Mouse (Mus musculus) CD4-positive helper T cell, adult 2 months (primary cell): Measurements from ENCODE around the gene Zfp704.
A peak's percentile ranks its signal among the peaks of the same experiment; 100 is the strongest.

Experiments used
- DNase-seq: peaks from one replicate; pipeline ENCODE4 v3.0.0-alpha.2; 2012; ENCODE audit warnings: low read depth, missing footprints, low spot score

Zfp704 gene

GRCm38 (mm10) chr3:9465731-9466130 is 144.2 kb downstream of the Zfp704 start:
- peak; percentile 5 for DNase-seq

GRCm38 (mm10) chr3:9461660-9462059 is 148.2 kb downstream of the Zfp704 start:
- no peak for DNase-seq

DNA sequence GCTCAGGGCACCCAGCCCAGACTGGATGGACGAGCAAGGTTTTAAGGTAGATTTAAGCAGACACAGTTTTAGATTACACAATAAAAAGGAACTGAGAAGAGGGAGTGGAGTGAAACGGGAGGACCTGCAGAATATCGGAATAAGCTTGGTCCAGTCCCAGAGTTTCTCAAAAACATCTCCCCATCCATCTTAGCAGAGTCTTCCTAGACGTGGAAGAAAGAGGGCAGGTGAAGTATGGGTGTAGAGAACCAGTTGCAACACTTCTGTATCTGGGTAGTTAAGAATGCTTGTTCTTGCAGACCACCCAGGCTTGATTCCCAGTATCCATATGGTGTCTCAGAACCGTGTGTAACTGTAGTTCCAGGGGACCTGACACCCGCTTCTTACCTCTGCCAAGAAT is 149.6 kb downstream of the Zfp704 start:
- no peak for DNase-seq

DNA sequence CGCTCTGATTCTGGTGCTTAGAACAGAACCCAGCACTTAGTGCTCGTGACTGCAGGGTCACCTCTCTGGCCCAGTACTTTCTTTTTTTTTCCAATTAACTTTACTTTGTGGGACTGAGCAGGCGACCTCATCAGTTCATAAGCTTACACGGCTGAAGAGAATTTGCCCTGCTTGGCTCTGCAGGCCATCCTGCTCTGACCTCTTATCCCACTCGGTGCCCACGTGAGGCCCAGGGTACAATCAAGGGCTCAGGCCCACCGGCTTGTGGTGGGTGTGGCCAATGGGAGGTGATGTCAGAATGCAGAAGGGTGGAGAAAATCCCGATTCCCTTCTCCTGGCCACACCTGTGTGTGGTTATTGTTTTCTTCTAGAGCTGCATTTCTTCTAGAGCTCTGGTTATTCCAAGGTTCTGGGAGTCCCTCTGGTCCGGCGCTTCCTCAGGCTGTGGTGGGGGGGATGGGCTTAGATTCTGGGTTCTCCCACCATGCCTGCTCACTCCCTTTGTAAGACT is 153.4 kb downstream of the Zfp704 start:
- no peak for DNase-seq

DNA sequence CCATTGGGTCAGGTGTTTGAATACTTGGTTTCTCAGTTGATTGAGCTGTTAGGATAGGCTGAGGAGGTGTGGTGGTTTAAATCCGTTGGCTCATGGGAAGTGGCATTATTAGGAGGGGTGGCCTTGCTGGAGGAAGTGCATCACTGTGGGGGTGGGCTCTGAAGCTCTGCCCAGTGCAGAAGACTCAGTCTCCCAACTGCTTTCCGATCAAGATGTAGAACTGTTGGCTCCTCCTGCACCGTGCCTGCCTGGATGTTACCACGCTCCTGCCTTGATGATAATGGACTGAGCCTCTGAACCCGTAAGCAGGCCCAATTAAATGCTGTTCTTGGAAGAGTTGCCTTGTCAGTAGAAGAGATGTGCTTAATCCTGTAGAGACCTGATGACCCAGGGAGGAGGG is 154.5 kb downstream of the Zfp704 start:
- DNase-seq, result no peak

DNA sequence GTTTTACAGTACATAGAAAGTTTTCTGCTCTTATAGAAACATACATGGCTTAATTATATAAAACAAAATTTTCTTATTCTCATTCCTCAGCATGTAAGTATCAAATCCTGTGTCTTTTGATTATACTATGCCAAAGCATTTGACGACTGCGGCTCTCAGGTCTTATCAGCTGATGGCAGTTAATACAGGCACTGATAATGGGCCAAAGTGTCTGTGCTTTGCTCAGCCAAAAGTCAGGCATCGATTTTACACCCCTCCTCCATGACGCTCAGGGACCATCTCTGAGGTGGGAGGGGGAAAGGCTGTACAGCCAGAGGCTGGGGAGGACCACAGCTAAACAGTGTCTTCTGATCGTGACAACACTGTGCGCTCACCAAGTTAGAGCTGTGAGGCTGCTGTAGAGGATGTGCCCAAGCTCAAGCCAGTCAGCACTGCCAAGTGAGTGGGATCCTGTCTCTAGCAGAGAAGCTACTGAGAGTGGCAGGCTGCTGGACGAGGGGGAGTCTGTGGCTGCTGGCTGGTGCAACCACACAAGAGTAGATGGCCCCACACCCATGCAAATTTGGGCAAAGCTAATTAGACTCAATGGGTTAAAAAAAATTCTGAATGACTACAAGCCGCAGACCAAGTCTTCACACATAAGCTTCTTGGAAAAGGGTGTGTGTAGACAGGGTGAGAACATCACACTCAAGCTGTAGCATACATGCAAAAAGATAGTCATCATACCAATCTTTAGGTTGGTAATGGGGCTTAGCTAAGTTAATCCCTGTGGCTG is 155.1 kb downstream of the Zfp704 start:
- DNase-seq, result no peak

GRCm38 (mm10) chr3:9450521-9450920 is 159.4 kb downstream of the Zfp704 start:
- no peak for DNase-seq

- DNase-seq, result no peak
Measured at GRCm38 (mm10) chr3:9449261-9450007, 160.5 kb downstream of the Zfp704 start.

DNA sequence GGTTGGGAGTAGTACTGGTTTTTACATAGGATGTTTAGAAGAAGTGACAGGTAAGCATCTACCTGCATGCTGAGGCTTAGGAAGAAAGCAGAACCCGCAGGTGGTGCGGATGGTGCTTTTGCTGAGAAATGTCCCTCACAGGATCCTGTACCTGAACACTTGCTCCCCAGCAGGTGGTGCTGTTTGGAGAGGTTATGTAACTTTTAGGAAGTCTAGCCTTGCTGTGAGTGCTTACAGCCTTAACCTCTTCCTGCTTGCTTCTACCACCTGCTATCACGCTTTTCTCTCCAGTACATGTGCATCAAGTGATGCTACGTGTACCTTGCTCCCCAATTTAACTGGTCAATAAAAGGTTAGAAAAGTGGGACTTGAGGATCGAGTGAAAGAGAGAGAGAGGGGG is 161.3 kb downstream of the Zfp704 start:
- no peak for DNase-seq

- DNase-seq, result no peak
Measured at GRCm38 (mm10) chr3:9444558-9444957, 165.3 kb downstream of the Zfp704 start.

- DNase-seq, result no peak
Measured at GRCm38 (mm10) chr3:9443981-9444380, 165.9 kb downstream of the Zfp704 start.

GRCm38 (mm10) chr3:9443476-9443875 is 166.4 kb downstream of the Zfp704 start:
- no peak for DNase-seq

DNA sequence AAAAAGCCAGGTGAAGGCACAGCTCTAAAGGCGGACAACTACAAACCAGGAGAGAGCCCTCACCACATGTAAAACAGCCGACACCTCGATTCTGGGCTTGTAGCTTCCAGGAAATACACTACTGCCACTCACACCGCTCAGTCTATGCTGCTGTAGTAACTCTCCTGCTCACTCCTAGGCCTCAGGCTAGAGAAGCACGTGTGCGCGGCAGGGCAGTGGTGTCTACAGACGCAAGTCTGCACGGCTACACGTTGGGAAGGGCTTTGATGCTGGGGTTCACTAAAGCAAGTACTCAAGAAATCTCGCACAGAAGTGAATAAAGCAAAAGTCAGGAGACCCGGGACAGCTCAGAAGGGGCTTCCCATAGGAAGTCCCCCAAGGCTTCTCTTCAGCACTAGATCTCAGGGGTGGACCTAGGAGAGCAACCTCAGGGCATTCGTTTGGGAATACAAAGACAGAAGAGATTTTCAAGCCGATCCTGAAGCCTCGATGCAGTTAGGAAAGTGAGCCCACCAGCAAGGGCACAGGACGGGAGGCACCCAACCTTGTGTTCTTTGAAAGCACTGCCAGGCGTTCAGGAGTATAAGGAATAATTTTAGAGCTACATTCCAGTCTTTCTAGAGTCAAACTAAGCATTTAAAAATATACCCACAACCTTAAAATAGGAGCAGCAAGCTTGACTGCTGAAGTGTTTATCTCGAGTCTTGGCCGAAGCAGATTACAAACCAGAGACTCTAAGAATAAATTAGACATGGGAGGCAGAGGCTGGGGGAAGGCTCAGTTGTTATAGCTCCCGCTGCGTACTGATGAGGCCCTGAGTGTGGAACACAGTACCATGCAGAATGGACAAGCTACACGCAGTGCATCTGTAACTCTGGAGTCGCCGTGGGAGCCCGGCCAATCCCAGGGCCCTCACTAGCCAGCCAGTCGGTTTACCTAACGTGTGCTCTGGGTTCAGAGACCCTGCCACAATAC is 168.0 kb downstream of the Zfp704 start:
- no peak for DNase-seq

- DNase-seq, result no peak
Measured at GRCm38 (mm10) chr3:9440466-9440865, 169.4 kb downstream of the Zfp704 start.

DNA sequence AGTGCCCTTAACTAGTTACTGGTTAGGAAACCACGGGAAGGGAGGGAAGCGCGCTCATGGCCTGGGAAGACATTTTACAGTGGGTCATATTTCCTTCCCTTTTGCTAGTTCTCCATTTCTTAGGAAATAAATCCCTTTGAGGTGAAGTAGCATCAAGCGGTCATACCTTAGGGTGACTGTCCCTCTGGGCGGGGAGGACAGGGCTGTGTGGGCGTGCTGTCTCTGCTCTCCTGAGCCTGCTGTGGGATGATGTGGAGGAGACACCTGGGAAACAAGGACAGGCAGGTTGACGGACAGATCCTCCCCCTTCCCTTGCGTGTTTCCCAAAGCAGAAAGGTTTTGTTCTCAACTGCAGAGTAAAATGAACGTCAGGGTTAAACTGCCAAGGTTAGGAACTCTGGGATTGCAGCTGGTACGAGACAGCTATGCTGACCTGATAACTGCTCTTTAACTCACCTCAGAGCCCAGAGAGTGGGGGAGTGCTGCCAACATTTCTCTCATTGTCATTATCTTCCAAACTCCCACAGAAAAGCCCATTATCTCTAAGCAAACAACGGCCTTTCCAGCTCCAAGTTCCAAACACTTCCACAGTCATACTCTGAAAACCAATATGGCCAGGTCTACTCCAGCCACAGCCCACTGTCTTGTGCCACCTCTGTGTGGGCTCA is 170.1 kb downstream of the Zfp704 start:
- no peak for DNase-seq

GRCm38 (mm10) chr3:9436256-9436655 is 173.6 kb downstream of the Zfp704 start:
- no peak for DNase-seq

GRCm38 (mm10) chr3:9434394-9435175 is 175.3 kb downstream of the Zfp704 start:
- DNase-seq, result no peak

- DNase-seq, result no peak
Measured at GRCm38 (mm10) chr3:9432796-9433526, 176.9 kb downstream of the Zfp704 start.

DNA sequence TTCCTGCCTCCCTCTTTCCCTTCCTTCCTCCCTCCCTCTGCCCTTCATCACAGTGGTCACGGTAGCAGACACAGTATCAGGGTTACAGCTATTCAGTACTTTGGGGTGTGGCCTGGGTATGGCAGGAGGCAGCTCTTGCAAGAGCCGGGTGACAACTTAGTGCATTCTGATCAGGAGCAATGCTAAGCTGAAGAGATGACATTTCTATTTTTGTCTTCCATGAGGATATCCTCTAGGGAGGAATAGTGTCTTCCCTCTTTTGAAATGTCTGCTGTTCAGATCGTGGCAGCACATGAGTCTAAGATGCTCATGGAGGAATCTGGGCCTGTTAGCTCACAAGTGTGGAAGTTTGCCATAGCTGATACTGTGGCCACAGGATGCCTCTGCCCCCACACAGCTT is 177.7 kb downstream of the Zfp704 start:
- DNase-seq, result no peak

- no peak for DNase-seq
Measured at GRCm38 (mm10) chr3:9429946-9430345, 179.9 kb downstream of the Zfp704 start.
